Mouse (Mus musculus): Measurements from ENCODE around the gene Ect2. TPM values are rescaled to one million over a fixed set of nuclear protein-coding genes. Genes with fewer than 3 reads are reported as not detected.

Ect2 gene
- total and polyA plus RNA-seq, 3 experiments, result 22.6 to 48.5 (median 31.5) TPM

DNA sequence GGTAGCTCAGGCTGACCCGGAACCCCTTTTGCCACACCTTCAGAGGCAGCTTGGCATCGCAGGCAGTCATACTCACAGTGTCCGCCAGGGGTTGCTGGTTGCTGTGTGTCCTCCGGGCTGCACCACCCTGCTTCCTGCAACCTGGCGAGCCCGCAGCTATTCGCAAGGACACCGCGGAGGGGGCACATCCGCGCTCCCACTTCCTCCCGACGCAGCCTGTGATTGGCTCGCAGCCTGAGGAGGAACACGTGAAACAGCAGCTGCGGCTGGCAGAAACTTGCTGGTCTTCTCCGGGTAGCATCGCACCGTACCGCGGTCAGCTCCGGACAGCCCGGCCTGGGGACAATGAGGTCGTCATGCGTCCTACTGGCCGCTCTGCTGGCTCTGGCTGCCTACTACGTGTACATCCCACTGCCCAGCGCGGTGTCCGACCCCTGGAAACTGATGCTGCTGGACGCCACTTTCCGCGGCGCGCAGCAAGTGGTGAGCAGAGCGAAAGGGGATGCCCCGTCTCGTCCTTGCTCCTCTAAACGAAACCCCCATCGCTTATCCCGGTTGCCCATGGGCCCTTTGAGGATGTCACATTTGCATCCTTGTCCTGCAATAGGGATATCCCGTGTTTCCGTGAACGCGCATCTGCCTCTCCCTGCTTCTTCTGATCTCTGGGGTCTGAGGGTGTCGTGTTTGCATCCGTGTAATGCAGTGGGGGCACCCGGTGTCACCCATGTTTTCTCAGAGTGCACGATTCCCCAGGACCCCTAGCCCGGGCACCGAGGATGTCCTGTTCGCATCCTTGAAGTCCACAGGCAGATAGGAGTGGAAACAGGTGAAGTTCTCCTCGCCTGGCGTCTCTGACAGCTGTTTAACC is 29.3 kb upstream of the Ect2 start, which contains the start of gene Nceh1 (continued):
- TF ChIP-seq CTCF (IDR thresholded peaks at IDR 0.05 in 2 of 3, conservative IDR thresholded peaks at IDR 0.05 in 1 of 3; ENCODE audit: control insufficient read depth in 1 of 3, insufficient read depth in 1 of 3, low read depth in 2 of 3, low read length in 3 of 3, poor library complexity in 1 of 3, severe bottlenecking in 1 of 3) (peak; percentile 82 to 89 (median 82)), SMC3 (IDR thresholded peaks at IDR 0.05; ENCODE audit: low read depth, low read length) (peak; percentile 86), KAT2A (conservative IDR thresholded peaks at IDR 0.05; ENCODE audit: low read depth, low read length) (no peak)

DNA sequence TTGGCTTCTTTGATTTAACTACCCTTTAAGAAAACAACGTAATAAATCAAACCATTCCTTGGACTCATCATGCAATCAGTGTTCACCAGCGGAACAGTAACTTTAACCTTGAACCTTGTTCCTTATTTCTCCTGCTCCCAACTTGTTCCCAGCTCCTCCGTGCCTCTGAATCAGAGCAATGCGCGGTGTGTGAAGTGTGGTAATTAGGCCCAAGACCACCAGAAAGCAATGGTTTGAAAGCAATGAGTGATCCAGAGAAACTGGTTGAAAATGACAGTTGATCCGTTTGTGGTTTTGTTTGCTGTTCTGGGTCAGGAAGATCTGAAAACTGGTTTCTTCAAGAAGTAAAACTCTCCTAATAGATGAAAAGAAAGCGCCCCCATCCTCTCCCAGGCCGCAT is 26.0 kb upstream of the Ect2 start:
- DNase-seq (ENCODE audit: low read depth, low spot score), result no peak
- no peak overlapping the region for H3K4me3 ChIP-seq (ENCODE audit: control insufficient read depth in 1 of 2, insufficient read depth in 1 of 2, low read depth in 2 of 2, low read length in 2 of 2)
- peaks cover 0 to 2% of the 10 kb centered on the region in 2 experiments; a peak in 2 of 4 replicates for H3K27me3 ChIP-seq (ENCODE audit: control insufficient read depth in 1 of 2, insufficient read depth in 2 of 2, low read length in 2 of 2)
- H3K79me2 ChIP-seq (ENCODE audit: control insufficient read depth, insufficient read depth, low read length, poor library complexity), result peaks cover 3% of the 10 kb centered on the region; the same call in 1 of the 2 replicates
- no peak overlapping the region for H3K27ac ChIP-seq (ENCODE audit: control insufficient read depth, low read depth, low read length)
- no peaks in the 10 kb centered on the region for H3K9me3 ChIP-seq (replicated peaks; ENCODE audit: insufficient read depth, low read length)
- no peak overlapping the region for H3K9ac ChIP-seq (ENCODE audit: control insufficient read depth, low read depth, low read length, poor library complexity, severe bottlenecking)
- no peaks in the 10 kb centered on the region for H3K36me3 ChIP-seq (ENCODE audit: control insufficient read depth in 1 of 2, insufficient read depth in 2 of 2, low read length in 2 of 2)
- H3K4me1 ChIP-seq (ENCODE audit: control insufficient read depth in 1 of 2, insufficient read depth in 2 of 2, low read length in 2 of 2), result peaks cover 0 to 4% of the 10 kb centered on the region in 2 experiments; a peak in 1 of 4 replicates
- TF ChIP-seq USF1 (IDR thresholded peaks at IDR 0.05; ENCODE audit: low read depth, low read length) (no peak), MEF2A (IDR thresholded peaks at IDR 0.05; ENCODE audit: extremely low read depth, insufficient replicate concordance, low read depth, low read length, poor library complexity, severe bottlenecking) (no peak), RAD21 (IDR thresholded peaks at IDR 0.05; ENCODE audit: low read depth, low read length) (no peak), TBP (IDR thresholded peaks at IDR 0.05; ENCODE audit: low read depth, low read length) (no peak), CHD2 (IDR thresholded peaks at IDR 0.05; ENCODE audit: low read length) (no peak), ZC3H11A (IDR thresholded peaks at IDR 0.05; ENCODE audit: low read depth, low read length) (no peak), ZMIZ1 (IDR thresholded peaks at IDR 0.05; ENCODE audit: low read depth, low read length) (no peak)

DNA sequence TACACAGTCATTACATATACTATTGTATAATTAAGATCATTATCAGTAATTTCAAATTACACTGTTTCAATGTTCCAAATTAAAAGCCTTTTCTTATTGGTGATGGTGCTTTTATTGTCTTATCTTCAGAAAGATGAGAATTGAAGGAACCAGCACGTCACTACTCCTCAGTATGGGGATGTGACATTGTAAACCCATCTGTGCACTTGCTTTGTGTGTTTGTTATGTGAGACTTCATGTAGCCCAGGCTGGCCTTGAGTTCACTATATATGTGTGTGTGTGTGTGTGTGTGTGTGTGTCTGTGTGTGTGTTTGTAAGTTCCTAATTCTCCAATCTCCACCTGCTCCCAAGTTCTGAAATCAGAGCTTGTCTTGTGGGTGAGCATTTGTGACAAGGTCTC is 16.6 kb upstream of the Ect2 start:
- H3K9me3 ChIP-seq (replicated peaks; ENCODE audit: insufficient read depth, low read length), result no peaks in the 10 kb centered on the region
- H3K36me3 ChIP-seq (ENCODE audit: control insufficient read depth in 1 of 2, insufficient read depth in 2 of 2, low read length in 2 of 2), result no peaks in the 10 kb centered on the region
- no peak overlapping the region for H3K4me3 ChIP-seq (ENCODE audit: control insufficient read depth in 1 of 2, insufficient read depth in 1 of 2, low read depth in 2 of 2, low read length in 2 of 2)
- H3K9ac ChIP-seq (ENCODE audit: control insufficient read depth, low read depth, low read length, poor library complexity, severe bottlenecking), result no peak overlapping the region
- peaks cover 0 to 2% of the 10 kb centered on the region in 2 experiments; a peak in 2 of 4 replicates for H3K27me3 ChIP-seq (ENCODE audit: control insufficient read depth in 1 of 2, insufficient read depth in 2 of 2, low read length in 2 of 2)
- no peaks in the 10 kb centered on the region for H3K79me2 ChIP-seq (ENCODE audit: control insufficient read depth, insufficient read depth, low read length, poor library complexity)
- no peak overlapping the region for H3K27ac ChIP-seq (ENCODE audit: control insufficient read depth, low read depth, low read length)
- no peaks in the 10 kb centered on the region for H3K4me1 ChIP-seq (ENCODE audit: control insufficient read depth in 1 of 2, insufficient read depth in 2 of 2, low read length in 2 of 2)
- no peak for TF ChIP-seq CTCF (IDR thresholded peaks at IDR 0.05 in 2 of 3, conservative IDR thresholded peaks at IDR 0.05 in 1 of 3; ENCODE audit: control insufficient read depth in 1 of 3, insufficient read depth in 1 of 3, low read depth in 2 of 3, low read length in 3 of 3, poor library complexity in 1 of 3, severe bottlenecking in 1 of 3)
- no peak for TF ChIP-seq ETS1 (IDR thresholded peaks at IDR 0.05; ENCODE audit: low read depth, low read length)
- TF ChIP-seq NELFE (IDR thresholded peaks at IDR 0.05; ENCODE audit: low read depth, low read length), result no peak
- TF ChIP-seq CHD1 (IDR thresholded peaks at IDR 0.05; ENCODE audit: low read depth, low read length), result no peak
- no peak for TF ChIP-seq UBTF (IDR thresholded peaks at IDR 0.05; ENCODE audit: borderline replicate concordance, insufficient read depth, low read depth, low read length)
- DNase-seq (ENCODE audit: low read depth, low spot score), result no peak

All from MEL (cell line).